ENCODE assay signal across 8 mouse cellular contexts in the genomic region with DNA sequence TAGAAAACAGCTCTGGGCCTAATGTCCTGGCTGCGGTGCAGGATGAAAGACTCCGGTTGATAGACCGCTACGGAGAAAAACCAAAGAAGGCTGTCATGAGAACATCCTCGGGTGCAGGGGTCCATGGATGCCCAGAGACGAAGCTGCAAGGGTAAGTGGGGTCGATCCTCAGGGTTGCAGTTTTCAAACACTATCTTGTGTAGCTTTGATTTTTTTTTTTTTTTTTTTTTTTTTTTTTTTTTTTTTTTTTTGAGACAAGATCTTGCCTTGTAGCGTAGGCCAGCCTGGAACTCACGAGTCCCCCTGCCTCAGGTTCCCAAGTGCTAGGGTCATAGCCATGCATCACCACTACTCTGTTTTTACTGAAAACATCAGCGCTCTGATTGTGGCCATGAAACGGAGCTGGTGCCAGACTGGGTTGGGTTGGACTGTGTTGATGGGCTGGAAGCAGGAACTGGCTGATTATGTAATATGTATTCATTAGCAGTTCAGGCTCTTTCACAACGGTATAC. TPM values are rescaled to one million over a fixed set of nuclear protein-coding genes. Genes with fewer than 3 reads are reported as not detected.
DNase-seq lines count a peak whose midpoint lies in the region; ATAC-seq lines count a peak whose summit lies in the region.

No protein-coding gene starts in this region.

- peaks cover 6% of the 10 kb centered on the region for H3K36me3 ChIP-seq in heart, embryonic 10.5 days

- H3K27me3 ChIP-seq in heart, embryonic 10.5 days (ENCODE audit: insufficient read depth, poor library complexity, severe bottlenecking): no peaks in the 10 kb centered on the region

- no peaks in the 10 kb centered on the region for H3K9me3 ChIP-seq in heart, embryonic 10.5 days

- peaks cover 7% of the 10 kb centered on the region for H3K4me1 ChIP-seq in heart, embryonic 10.5 days

- 3% methylated on average over 12 of the region's 12 CpGs for WGBS in heart, embryonic 10.5 days

- H3K27ac ChIP-seq in heart, embryonic 10.5 days: peak overlapping the region; percentile 86

- peak overlapping the region; percentile 82 for H3K4me3 ChIP-seq in heart, embryonic 10.5 days

- peak; percentile 49; the same call in 1 of the 2 replicates for ATAC-seq in neutrophil, adult 5-6 weeks (ENCODE audit: extremely low read depth, insufficient number of reproducible peaks, low FRiP score, poor library complexity, severe bottlenecking)

- peak; percentile 38 to 43 for DNase-seq in right cerebral cortex, adult 2 months (ENCODE audit: low spot score in 2 of 2)
- no peak for DNase-seq in right cerebral cortex, postnatal 14 days
- DNase-seq in cerebellum, postnatal 10 days: peak; percentile 49 to 55
- no peak for DNase-seq in heart, embryonic 10.5 days (ENCODE audit: low spot score)
- DNase-seq in kidney, adult 9 months: peak; percentile 78
- peak; percentile 65 to 70 for DNase-seq in lung, adult 18-20 months
- no peak for DNase-seq in spleen, postnatal 36 days (ENCODE audit: low spot score in 2 of 2)

RNA-seq across cellular contexts. Expression of gene Fis1, which starts 0.4 kb away (rescaled TPM):
- polyA plus RNA-seq in heart, embryonic 10.5 days (2016; fragmentation: Nextera tagmentation; extraction: Ambion mirVana): 265 and 272 TPM in 2 replicates
- total RNA-seq in neutrophil, adult 5-6 weeks (2017): 95.6 and 118 TPM in 2 replicates

RNA-seq across cellular contexts. Expression of gene Cldn15, which starts 12.9 kb away (rescaled TPM):
- polyA plus RNA-seq in heart, embryonic 10.5 days (2016; fragmentation: Nextera tagmentation; extraction: Ambion mirVana): 0.50 and 0.69 TPM in 2 replicates
- total RNA-seq in neutrophil, adult 5-6 weeks (2017): 1.2 and 3.0 TPM in 2 replicates

RNA-seq across cellular contexts. Expression of gene Plod3, which starts 33.3 kb away (rescaled TPM):
- 44.4 and 50.7 TPM in 2 replicates for polyA plus RNA-seq in heart, embryonic 10.5 days (2016; fragmentation: Nextera tagmentation; extraction: Ambion mirVana)
- 76.2 TPM in 2 replicates for total RNA-seq in neutrophil, adult 5-6 weeks (2017)

RNA-seq across cellular contexts. Expression of gene Znhit1, which starts 34.3 kb away (rescaled TPM):
- 92.7 and 103 TPM in 2 replicates for polyA plus RNA-seq in heart, embryonic 10.5 days (2016; fragmentation: Nextera tagmentation; extraction: Ambion mirVana)
- total RNA-seq in neutrophil, adult 5-6 weeks (2017): 30.1 and 31.9 TPM in 2 replicates

RNA-seq across cellular contexts. Expression of gene Ift22, which starts 45.5 kb away (rescaled TPM):
- polyA plus RNA-seq in heart, embryonic 10.5 days (2016; fragmentation: Nextera tagmentation; extraction: Ambion mirVana): 42.4 and 54.5 TPM in 2 replicates
- total RNA-seq in neutrophil, adult 5-6 weeks (2017): 4.4 and 8.8 TPM in 2 replicates

Comparison
In these comparisons a context has a peak if more than half of its experiments do, and no peak if none do; other contexts are left out.
1. DNase-seq: peak in right cerebral cortex, adult 2 months (2 of 2), cerebellum, postnatal 10 days (2 of 2), kidney, adult 9 months (single experiment) and lung, adult 18-20 months (2 of 2); none in right cerebral cortex, postnatal 14 days (single experiment), heart, embryonic 10.5 days (single experiment) and spleen, postnatal 36 days (0 of 2).